In genomic region chr6:12052884-12053283, GRCm38 (mm10) we compare ENCODE assay signal across 18 mouse cellular contexts.
A peak's percentile ranks its signal among the peaks of the same experiment; 100 is the strongest.
DNase-seq lines count a peak whose midpoint lies in the region; ATAC-seq lines count a peak whose summit lies in the region.
"Had no signal": no experiment of that assay in that cellular context is flagged by ENCODE, and none has a peak within 500 bp of the region (broad histone marks: within the 10 kb centered on the region; RNA-seq: fewer than 3 reads in every experiment).

No protein-coding gene starts in this region.

- H3K27me3 ChIP-seq in kidney, embryonic 14.5 days (ENCODE audit: control insufficient read depth, insufficient read depth, low read length) = no peaks in the 10 kb centered on the region
- H3K27me3 ChIP-seq in intestine, embryonic 16.5 days (replicated peaks; ENCODE audit: control insufficient read depth, insufficient read depth, low read length) = no peaks in the 10 kb centered on the region
- H3K27me3 ChIP-seq: embryonic facial prominence, embryonic 13.5 days; forebrain, embryonic 15.5 days; heart, embryonic 15.5 days had no signal

- WGBS in kidney, embryonic 14.5 days = 37% methylated on average over 2 of the region's 2 CpGs
- WGBS in intestine, embryonic 16.5 days = 86% methylated on average over 2 of the region's 2 CpGs

- H3K27ac ChIP-seq in kidney, embryonic 14.5 days (ENCODE audit: low read depth, low read length) = no peak overlapping the region
- H3K27ac ChIP-seq in intestine, embryonic 16.5 days (ENCODE audit: low read length) = no peak overlapping the region
- H3K27ac ChIP-seq: embryonic facial prominence, embryonic 13.5 days; forebrain, embryonic 15.5 days; heart, adult 2 months; heart, embryonic 15.5 days; hindbrain, postnatal 0 days had no signal

- H3K4me2 ChIP-seq in kidney, embryonic 14.5 days (replicated peaks; ENCODE audit: low read depth, low read length) = no peak overlapping the region
- H3K4me2 ChIP-seq in intestine, embryonic 16.5 days (ENCODE audit: low read depth, low read length) = no peak overlapping the region
- H3K4me2 ChIP-seq: embryonic facial prominence, embryonic 13.5 days; forebrain, embryonic 15.5 days; heart, embryonic 11.5 days; heart, embryonic 15.5 days had no signal

- H3K4me3 ChIP-seq in kidney, embryonic 14.5 days (ENCODE audit: low read length) = no peak overlapping the region
- no peak overlapping the region for H3K4me3 ChIP-seq in intestine, embryonic 16.5 days (ENCODE audit: low read length)
- H3K4me3 ChIP-seq: embryonic facial prominence, embryonic 13.5 days; forebrain, embryonic 15.5 days; heart, adult 2 months; heart, embryonic 15.5 days had no signal

- no peaks in the 10 kb centered on the region for H3K9me3 ChIP-seq in kidney, embryonic 14.5 days (ENCODE audit: control insufficient read depth, low read length)
- H3K9me3 ChIP-seq in intestine, embryonic 16.5 days (ENCODE audit: control insufficient read depth, low read length) = no peaks in the 10 kb centered on the region
- H3K9me3 ChIP-seq: embryonic facial prominence, embryonic 13.5 days; forebrain, embryonic 15.5 days; heart, embryonic 15.5 days had no signal

- H3K4me1 ChIP-seq in kidney, embryonic 14.5 days (ENCODE audit: control insufficient read depth, insufficient read depth, low read length) = no peaks in the 10 kb centered on the region
- no peaks in the 10 kb centered on the region for H3K4me1 ChIP-seq in intestine, embryonic 16.5 days (ENCODE audit: control insufficient read depth, insufficient read depth, low read length)
- H3K4me1 ChIP-seq: forebrain, embryonic 15.5 days had no signal

- peak; percentile 71; the same call in 1 of the 2 replicates for ATAC-seq in kidney, embryonic 14.5 days (ENCODE audit: low FRiP score, low TSS enrichment)
- ATAC-seq in intestine, embryonic 16.5 days = no peak
- ATAC-seq: forebrain, embryonic 15.5 days; hindbrain, postnatal 0 days had no signal

- H3K9ac ChIP-seq in kidney, embryonic 14.5 days (ENCODE audit: low read depth, low read length) = no peak overlapping the region
- H3K9ac ChIP-seq in intestine, embryonic 16.5 days (ENCODE audit: low read depth, low read length) = no peak overlapping the region
- H3K9ac ChIP-seq: embryonic facial prominence, embryonic 13.5 days; forebrain, embryonic 15.5 days; heart, embryonic 15.5 days had no signal

- DNase-seq in adrenal gland, postnatal 14 days = peak; percentile 6
- no peak for DNase-seq in adrenal gland, adult 18-20 months (ENCODE audit: low spot score in 2 of 2)
- no peak for DNase-seq in kidney, adult 18-20 months
- DNase-seq in retina, embryonic 14.5 days (ENCODE audit: low spot score) = peak; percentile 10
- DNase-seq in retina, postnatal 1 day = no peak
- DNase-seq: adrenal gland, postnatal 25 days; cerebellum, adult 18-20 months; cerebellum, adult 9-11 months; embryo, embryonic 11 days; gastrocnemius, postnatal 10 days; heart, adult 2 months had no signal

- no peaks in the 10 kb centered on the region; the same call in 1 of the 2 replicates for H3K36me3 ChIP-seq in kidney, embryonic 14.5 days (ENCODE audit: control insufficient read depth, insufficient read depth, low read length)
- H3K36me3 ChIP-seq in intestine, embryonic 16.5 days (ENCODE audit: control insufficient read depth, insufficient read depth, low read length) = no peaks in the 10 kb centered on the region

Comparison
In these comparisons a context has a peak if more than half of its experiments do, and no peak if none do; other contexts are left out.
1. DNase-seq: peak in adrenal gland, postnatal 14 days (single experiment) and retina, embryonic 14.5 days (single experiment); none in adrenal gland, adult 18-20 months (0 of 2), kidney, adult 18-20 months (single experiment) and retina, postnatal 1 day (single experiment).